Mouse (Mus musculus): ENCODE data around the gene Atp5g1. TPM values are rescaled to one million over a fixed set of nuclear protein-coding genes. Genes with fewer than 3 reads are reported as not detected.
A peak's percentile ranks its signal among the peaks of the same experiment; 100 is the strongest.
"Not testable (repeated sequence)": the region's sequence is repeated elsewhere in the genome, so short reads cannot be mapped to it uniquely, and the experiment has no call there.

The Atp5g1 gene
- 693 and 716 TPM in 2 replicates for polyA plus RNA-seq (2015; fragmentation: Nextera tagmentation; extraction: Ambion mirVana)

GRCm38 (mm10) chr11:96075509-96076220 lies at the start of gene Atp5g1:
Atp5g1 (minus strand) TSS chr11:96075670.
- ATAC-seq (ENCODE audit: insufficient read depth, low FRiP score): peak; percentile 96
- Histone ChIP-seq H3K4me2 (ENCODE audit: low read depth, low read length) (peak within 1 kb of the TSS; percentile 71), H3K9me3 (replicated peaks; ENCODE audit: control insufficient read depth, low read length) (no peaks in the 10 kb centered on the region), H3K27ac (ENCODE audit: low read length) (peak within 1 kb of the TSS; percentile 82), H3K9ac (ENCODE audit: low read length) (peak within 1 kb of the TSS; percentile 88), H3K36me3 (ENCODE audit: control insufficient read depth, insufficient read depth, low read length) (no peaks in the 10 kb centered on the region), H3K4me1 (ENCODE audit: control insufficient read depth, insufficient read depth, low read length) (peaks cover 13% of the 10 kb centered on the region; the same call in 1 of the 2 replicates), H3K27me3 (ENCODE audit: control insufficient read depth, insufficient read depth, low read length) (no peaks in the 10 kb centered on the region), H3K4me3 (replicated peaks; ENCODE audit: low read length) (peak within 1 kb of the TSS; percentile 79)
- 1% methylated on average over 37 of the region's 37 CpGs for WGBS

GRCm38 (mm10) chr11:96124052-96124914 lies 48.8 kb upstream of the Atp5g1 start:
- H3K4me2 ChIP-seq (ENCODE audit: low read depth, low read length): peak overlapping the region; percentile 83
- no peaks in the 10 kb centered on the region for H3K36me3 ChIP-seq (ENCODE audit: control insufficient read depth, insufficient read depth, low read length)
- 3% methylated on average over 45 of the region's 45 CpGs for WGBS
- peak overlapping the region; percentile 69 for H3K9ac ChIP-seq (ENCODE audit: low read length)
- peaks cover 12% of the 10 kb centered on the region for H3K27me3 ChIP-seq (ENCODE audit: control insufficient read depth, insufficient read depth, low read length)
- H3K4me3 ChIP-seq (replicated peaks; ENCODE audit: low read length): peak overlapping the region; percentile 51
- ATAC-seq (ENCODE audit: insufficient read depth, low FRiP score): peak; percentile 74; the same call in 1 of the 2 replicates
- H3K4me1 ChIP-seq (ENCODE audit: control insufficient read depth, insufficient read depth, low read length): peaks cover 11% of the 10 kb centered on the region; the same call in 1 of the 2 replicates
- no peaks in the 10 kb centered on the region for H3K9me3 ChIP-seq (replicated peaks; ENCODE audit: control insufficient read depth, low read length)
- no peak overlapping the region for H3K27ac ChIP-seq (ENCODE audit: low read length)

- not testable (repeated sequence) for ATAC-seq (ENCODE audit: insufficient read depth, low FRiP score)
- peaks cover 11% of the 10 kb centered on the region; the same call in 1 of the 2 replicates for H3K4me1 ChIP-seq (ENCODE audit: control insufficient read depth, insufficient read depth, low read length)
- WGBS: 71% methylated on average over 4 of the region's 4 CpGs
Measured at GRCm38 (mm10) chr11:96122806-96123205, 47.3 kb upstream of the Atp5g1 start.

GRCm38 (mm10) chr11:96119401-96119800 lies 43.9 kb upstream of the Atp5g1 start:
- 50% methylated on average over 3 of the region's 3 CpGs for WGBS
- Histone ChIP-seq H3K4me3 (replicated peaks; ENCODE audit: low read length) (no peak overlapping the region), H3K4me1 (ENCODE audit: control insufficient read depth, insufficient read depth, low read length) (peaks cover 7% of the 10 kb centered on the region; the same call in 1 of the 2 replicates), H3K9ac (ENCODE audit: low read length) (no peak overlapping the region), H3K9me3 (replicated peaks; ENCODE audit: control insufficient read depth, low read length) (no peaks in the 10 kb centered on the region), H3K27ac (ENCODE audit: low read length) (no peak overlapping the region; the same call in 1 of the 2 replicates), H3K36me3 (ENCODE audit: control insufficient read depth, insufficient read depth, low read length) (no peaks in the 10 kb centered on the region), H3K27me3 (ENCODE audit: control insufficient read depth, insufficient read depth, low read length) (peaks cover 4% of the 10 kb centered on the region), H3K4me2 (ENCODE audit: low read depth, low read length) (no peak overlapping the region)
- ATAC-seq (ENCODE audit: insufficient read depth, low FRiP score): peak; percentile 72

More at GRCm38 (mm10) chr11:96122806-96123205, 47.3 kb upstream of the Atp5g1 start:
- not testable (repeated sequence) for H3K36me3 ChIP-seq (ENCODE audit: control insufficient read depth, insufficient read depth, low read length); H3K9me3 ChIP-seq (replicated peaks; ENCODE audit: control insufficient read depth, low read length); H3K27ac ChIP-seq (ENCODE audit: low read length); H3K4me2 ChIP-seq (ENCODE audit: low read depth, low read length); H3K9ac ChIP-seq (ENCODE audit: low read length); H3K4me3 ChIP-seq (replicated peaks; ENCODE audit: low read length)
- peaks cover 12% of the 10 kb centered on the region for H3K27me3 ChIP-seq (ENCODE audit: control insufficient read depth, insufficient read depth, low read length)

GRCm38 (mm10) chr11:96116925-96117324 lies 41.5 kb upstream of the Atp5g1 start:
- ATAC-seq (ENCODE audit: insufficient read depth, low FRiP score); H3K36me3 ChIP-seq (ENCODE audit: control insufficient read depth, insufficient read depth, low read length); H3K27ac ChIP-seq (ENCODE audit: low read length); H3K4me3 ChIP-seq (replicated peaks; ENCODE audit: low read length); H3K4me1 ChIP-seq (ENCODE audit: control insufficient read depth, insufficient read depth, low read length); H3K27me3 ChIP-seq (ENCODE audit: control insufficient read depth, insufficient read depth, low read length); H3K9me3 ChIP-seq (replicated peaks; ENCODE audit: control insufficient read depth, low read length); H3K4me2 ChIP-seq (ENCODE audit: low read depth, low read length); H3K9ac ChIP-seq (ENCODE audit: low read length): not testable (repeated sequence)
- WGBS: 79% methylated on average over 3 of the region's 3 CpGs

- H3K9ac ChIP-seq (ENCODE audit: low read length): no peak overlapping the region
- WGBS: 78% methylated on average over 3 of the region's 3 CpGs
- H3K36me3 ChIP-seq (ENCODE audit: control insufficient read depth, insufficient read depth, low read length): no peaks in the 10 kb centered on the region
- H3K4me3 ChIP-seq (replicated peaks; ENCODE audit: low read length): no peak overlapping the region
- no peak for ATAC-seq (ENCODE audit: insufficient read depth, low FRiP score)
- H3K4me2 ChIP-seq (ENCODE audit: low read depth, low read length): no peak overlapping the region
- H3K4me1 ChIP-seq (ENCODE audit: control insufficient read depth, insufficient read depth, low read length): no peaks in the 10 kb centered on the region
- H3K27me3 ChIP-seq (ENCODE audit: control insufficient read depth, insufficient read depth, low read length): no peaks in the 10 kb centered on the region; the same call in 1 of the 2 replicates
- H3K9me3 ChIP-seq (replicated peaks; ENCODE audit: control insufficient read depth, low read length): no peaks in the 10 kb centered on the region
- no peak overlapping the region for H3K27ac ChIP-seq (ENCODE audit: low read length)
Measured at GRCm38 (mm10) chr11:96116116-96116515, 40.6 kb upstream of the Atp5g1 start.

- WGBS: 91% methylated on average over 6 of the region's 6 CpGs
- Histone ChIP-seq H3K9ac (ENCODE audit: low read length) (no peak overlapping the region), H3K27ac (ENCODE audit: low read length) (no peak overlapping the region), H3K4me3 (replicated peaks; ENCODE audit: low read length) (no peak overlapping the region), H3K4me1 (ENCODE audit: control insufficient read depth, insufficient read depth, low read length) (no peaks in the 10 kb centered on the region), H3K27me3 (ENCODE audit: control insufficient read depth, insufficient read depth, low read length) (no peaks in the 10 kb centered on the region), H3K36me3 (ENCODE audit: control insufficient read depth, insufficient read depth, low read length) (no peaks in the 10 kb centered on the region), H3K9me3 (replicated peaks; ENCODE audit: control insufficient read depth, low read length) (no peaks in the 10 kb centered on the region), H3K4me2 (ENCODE audit: low read depth, low read length) (no peak overlapping the region)
- ATAC-seq (ENCODE audit: insufficient read depth, low FRiP score): no peak
Measured at GRCm38 (mm10) chr11:96115416-96115815, 39.9 kb upstream of the Atp5g1 start.

GRCm38 (mm10) chr11:96114077-96114476 lies 38.6 kb upstream of the Atp5g1 start:
- no peak overlapping the region for H3K4me2 ChIP-seq (ENCODE audit: low read depth, low read length)
- no peak overlapping the region for H3K9ac ChIP-seq (ENCODE audit: low read length)
- no peak overlapping the region for H3K27ac ChIP-seq (ENCODE audit: low read length)
- ATAC-seq (ENCODE audit: insufficient read depth, low FRiP score): no peak
- H3K36me3 ChIP-seq (ENCODE audit: control insufficient read depth, insufficient read depth, low read length): no peaks in the 10 kb centered on the region
- no peaks in the 10 kb centered on the region for H3K4me1 ChIP-seq (ENCODE audit: control insufficient read depth, insufficient read depth, low read length)
- H3K9me3 ChIP-seq (replicated peaks; ENCODE audit: control insufficient read depth, low read length): no peaks in the 10 kb centered on the region
- no peak overlapping the region for H3K4me3 ChIP-seq (replicated peaks; ENCODE audit: low read length)
- 41% methylated on average over 2 of the region's 2 CpGs for WGBS
- H3K27me3 ChIP-seq (ENCODE audit: control insufficient read depth, insufficient read depth, low read length): no peaks in the 10 kb centered on the region

- Histone ChIP-seq H3K27me3 (ENCODE audit: control insufficient read depth, insufficient read depth, low read length) (no peaks in the 10 kb centered on the region), H3K9ac (ENCODE audit: low read length) (no peak within 1 kb of the TSS), H3K4me3 (replicated peaks; ENCODE audit: low read length) (no peak within 1 kb of the TSS), H3K4me1 (ENCODE audit: control insufficient read depth, insufficient read depth, low read length) (no peaks in the 10 kb centered on the region), H3K4me2 (ENCODE audit: low read depth, low read length) (no peak within 1 kb of the TSS), H3K9me3 (replicated peaks; ENCODE audit: control insufficient read depth, low read length) (no peaks in the 10 kb centered on the region), H3K27ac (ENCODE audit: low read length) (no peak within 1 kb of the TSS), H3K36me3 (ENCODE audit: control insufficient read depth, insufficient read depth, low read length) (no peaks in the 10 kb centered on the region)
- ATAC-seq (ENCODE audit: insufficient read depth, low FRiP score): no peak
- 44% methylated on average over 14 of the region's 14 CpGs for WGBS
Measured at GRCm38 (mm10) chr11:96111751-96112150, 36.3 kb upstream of the Atp5g1 start, which contains the start of gene Calcoco2. Calcoco2 (minus strand) TSS chr11:96111964.

All from stomach, embryonic 16.5 days (tissue).